Mouse (Mus musculus) cerebellum, adult 11-12 months (tissue): ENCODE results near the gene Prr5l.

Experiments used
- DNase-seq: peaks from one replicate; pipeline ENCODE4 v3.0.0; 2022

Gene Prr5l

GRCm38 (mm10) chr2:101882998-101883397 is at the start of gene Prr5l:
TSS of gene Prr5l (minus strand) at chr2:101883027.
- no peak for DNase-seq

- peak; percentile 54 for DNase-seq
Measured at GRCm38 (mm10) chr2:101932169-101932936, 49.5 kb upstream of the Prr5l start.

GRCm38 (mm10) chr2:101925591-101926188 is 42.9 kb upstream of the Prr5l start:
- DNase-seq: no peak

- DNase-seq: no peak
Measured at GRCm38 (mm10) chr2:101925183-101925582, 42.4 kb upstream of the Prr5l start.

GRCm38 (mm10) chr2:101923181-101923580 is 40.4 kb upstream of the Prr5l start:
- peak; percentile 1 for DNase-seq

- DNase-seq: no peak
Measured at GRCm38 (mm10) chr2:101922302-101922701, 39.5 kb upstream of the Prr5l start.

GRCm38 (mm10) chr2:101920136-101920554 is 37.3 kb upstream of the Prr5l start:
- DNase-seq: peak; percentile 1

GRCm38 (mm10) chr2:101918518-101918917 is 35.7 kb upstream of the Prr5l start:
- no peak for DNase-seq

- peak; percentile 90 for DNase-seq
Measured at GRCm38 (mm10) chr2:101909326-101910080, 26.7 kb upstream of the Prr5l start.

- DNase-seq: peak; percentile 43
Measured at GRCm38 (mm10) chr2:101908773-101909172, 25.9 kb upstream of the Prr5l start.

- peak; percentile 99 for DNase-seq
Measured at GRCm38 (mm10) chr2:101907386-101908022, 24.7 kb upstream of the Prr5l start.

- peak; percentile 72 for DNase-seq
Measured at GRCm38 (mm10) chr2:101906379-101906690, 23.5 kb upstream of the Prr5l start.

GRCm38 (mm10) chr2:101905534-101906378 is 22.9 kb upstream of the Prr5l start:
- peak; percentile 88 for DNase-seq

- DNase-seq: peak; percentile 55
Measured at GRCm38 (mm10) chr2:101902196-101902595, 19.4 kb upstream of the Prr5l start.

- no peak for DNase-seq
Measured at GRCm38 (mm10) chr2:101896425-101897204, 13.8 kb upstream of the Prr5l start.

GRCm38 (mm10) chr2:101894126-101894525 is 11.3 kb upstream of the Prr5l start:
- no peak for DNase-seq

- no peak for DNase-seq
Measured at GRCm38 (mm10) chr2:101891143-101891542, 8.3 kb upstream of the Prr5l start.

- DNase-seq: no peak
Measured at GRCm38 (mm10) chr2:101888886-101889285, 6.1 kb upstream of the Prr5l start.

- DNase-seq: peak; percentile 92
Measured at GRCm38 (mm10) chr2:101885768-101886438, 3.1 kb upstream of the Prr5l start, which contains the start of gene Commd9. TSS of gene Commd9 (plus strand) at chr2:101886247.

GRCm38 (mm10) chr2:101884286-101884685 is 1.5 kb upstream of the Prr5l start:
- DNase-seq: no peak
